Mouse (Mus musculus): ENCODE measurements around the gene Sel1l.
A peak's percentile ranks its signal among the peaks of the same experiment; 100 is the strongest.
"Not testable (repeated sequence)": the region's sequence is repeated elsewhere in the genome, so short reads cannot be mapped to it uniquely, and the experiment has no call there.

The Sel1l gene

DNA sequence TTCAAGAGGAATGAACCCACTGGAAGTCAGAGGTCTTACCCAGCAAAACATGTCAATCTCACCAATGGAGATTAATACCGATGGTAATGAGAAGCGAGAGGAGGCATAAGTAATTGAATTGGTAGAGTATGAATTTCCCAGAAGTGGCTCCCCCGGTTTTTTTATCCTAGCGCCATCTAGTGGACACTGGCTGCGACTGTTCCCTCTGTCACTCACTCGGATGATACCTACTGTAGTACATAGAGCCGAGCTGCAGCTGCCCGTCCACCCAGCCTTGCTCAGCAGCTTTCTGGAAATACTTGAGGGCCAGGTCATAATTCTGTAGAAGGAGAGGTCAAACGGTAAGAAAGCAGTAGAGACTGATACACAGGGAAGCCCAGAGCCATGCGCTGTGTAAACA, 33.0 kb downstream of the Sel1l start:
- DNase-seq: peak; percentile 43 to 61

GRCm38 (mm10) chr12:91815552-91815951, 33.4 kb downstream of the Sel1l start:
- DNase-seq: no peak

DNA sequence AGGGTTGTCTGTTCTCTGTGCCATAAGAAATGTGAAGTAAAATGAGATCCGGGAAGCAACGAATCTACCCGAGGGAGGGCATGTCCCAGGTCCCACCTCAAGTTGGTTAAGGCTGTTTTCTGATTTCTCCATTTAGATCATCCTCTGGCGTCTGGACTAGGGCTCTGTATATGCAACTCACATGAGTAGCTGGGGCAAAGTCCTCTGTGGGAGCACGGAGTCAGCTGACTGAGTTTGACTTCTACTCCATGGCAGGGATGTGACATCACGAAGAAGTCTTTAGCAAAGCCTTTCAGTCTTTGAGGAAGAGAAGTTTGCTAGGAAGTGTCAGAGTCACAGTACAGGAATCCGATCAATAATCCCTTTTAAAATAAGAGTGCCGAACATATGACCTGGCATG, 40.0 kb downstream of the Sel1l start:
- DNase-seq: no peak

DNA sequence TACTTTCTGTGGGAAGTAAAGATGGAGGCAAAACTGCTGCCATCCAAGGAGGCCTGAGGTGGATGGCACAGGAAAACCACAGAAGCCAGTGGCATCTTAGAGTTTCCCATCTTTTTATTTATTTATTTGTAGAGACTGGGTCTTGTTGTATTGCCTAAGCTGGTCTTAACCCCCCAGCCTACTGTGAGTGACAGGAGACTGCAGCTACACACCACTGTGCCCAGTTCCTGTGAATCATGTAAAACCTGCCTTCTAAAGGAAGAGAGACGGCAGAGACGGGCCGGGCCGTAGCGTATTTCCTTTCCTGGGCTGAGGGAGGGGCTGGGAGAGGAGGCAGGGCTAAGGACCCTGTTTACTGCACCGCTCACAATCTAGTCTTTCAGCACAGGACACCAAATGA, 41.2 kb downstream of the Sel1l start:
- no peak for DNase-seq

- no peak for DNase-seq
These were observed 41.9 kb downstream of the Sel1l start for GRCm38 (mm10) chr12:91807095-91807494.

DNA sequence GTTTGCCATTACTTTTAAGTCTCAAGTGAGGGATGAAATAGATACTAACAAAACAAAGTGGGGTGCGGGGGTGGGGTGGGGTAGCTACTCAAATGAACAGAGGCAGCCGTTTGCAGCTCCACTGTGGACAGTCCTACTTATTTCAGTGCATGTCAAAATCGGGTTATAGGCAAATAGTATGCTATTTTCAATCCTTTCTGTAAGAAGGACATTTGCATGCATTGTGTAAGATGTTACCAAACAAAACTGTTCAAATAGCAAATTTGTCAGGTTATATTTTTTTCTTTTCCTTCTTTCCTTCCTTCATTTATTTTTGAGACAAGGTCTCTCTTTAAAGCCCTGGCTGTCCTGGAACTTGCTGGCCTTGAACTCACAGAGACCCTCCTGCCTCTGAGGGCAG, 44.7 kb downstream of the Sel1l start:
- no peak for DNase-seq

- DNase-seq: no peak
These were observed 45.6 kb downstream of the Sel1l start for GRCm38 (mm10) chr12:91803207-91803932.

DNA sequence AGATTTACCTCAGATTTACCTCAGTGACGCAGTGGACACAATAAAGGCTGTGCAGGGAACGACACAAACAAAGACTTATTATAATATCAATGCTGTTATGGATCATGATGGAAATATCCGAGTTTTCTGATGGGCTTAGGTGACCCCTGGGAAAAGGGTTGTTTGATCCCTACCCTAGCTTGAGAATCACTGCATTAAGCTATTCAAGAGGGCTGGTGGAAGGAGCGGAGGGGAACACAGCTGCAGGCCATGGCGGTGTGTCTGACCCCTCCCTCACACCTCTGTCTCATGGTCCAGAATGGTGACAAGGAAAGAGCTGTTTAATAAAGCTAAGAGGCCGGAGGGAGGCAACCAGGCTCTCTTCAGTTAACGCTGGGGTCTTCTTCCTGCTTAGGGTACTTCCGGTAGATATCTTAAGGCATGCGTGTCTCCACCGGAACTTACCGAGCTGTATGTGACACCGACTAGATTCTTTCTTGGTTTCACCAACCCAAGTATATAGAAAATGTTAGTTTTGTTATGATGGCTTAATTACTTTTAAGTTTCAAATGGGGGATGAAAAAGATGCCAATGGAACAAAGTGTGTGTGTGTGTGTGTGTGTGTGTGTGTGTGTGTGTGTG, 46.3 kb downstream of the Sel1l start:
- DNase-seq: no peak

- no peak for DNase-seq
These were observed 48.0 kb downstream of the Sel1l start for GRCm38 (mm10) chr12:91800861-91801385.

DNA sequence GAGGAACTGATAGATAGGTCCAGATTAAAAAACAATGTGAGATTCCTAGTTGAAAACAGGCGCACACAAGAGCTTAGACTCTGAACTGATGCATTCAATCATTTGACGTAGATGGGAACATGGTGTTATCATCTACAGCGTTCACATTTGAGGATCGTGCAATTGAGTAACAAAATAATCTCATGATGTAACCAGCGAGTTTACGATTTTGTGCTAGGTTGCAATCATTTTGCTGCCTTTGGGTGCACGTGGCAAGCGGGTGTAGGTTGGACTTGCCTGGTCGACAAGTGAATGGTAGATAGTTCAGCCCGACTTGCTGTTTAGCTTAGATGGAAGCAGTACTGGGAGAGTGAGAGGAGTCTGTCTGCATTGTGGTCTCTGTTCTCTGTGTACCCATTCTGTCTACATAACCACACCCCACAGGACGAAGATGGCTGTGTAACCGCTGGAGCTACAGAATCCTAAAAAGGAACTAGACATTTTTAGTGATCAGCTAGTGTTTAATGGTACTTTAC, 49.1 kb downstream of the Sel1l start:
- DNase-seq: no peak

DNA sequence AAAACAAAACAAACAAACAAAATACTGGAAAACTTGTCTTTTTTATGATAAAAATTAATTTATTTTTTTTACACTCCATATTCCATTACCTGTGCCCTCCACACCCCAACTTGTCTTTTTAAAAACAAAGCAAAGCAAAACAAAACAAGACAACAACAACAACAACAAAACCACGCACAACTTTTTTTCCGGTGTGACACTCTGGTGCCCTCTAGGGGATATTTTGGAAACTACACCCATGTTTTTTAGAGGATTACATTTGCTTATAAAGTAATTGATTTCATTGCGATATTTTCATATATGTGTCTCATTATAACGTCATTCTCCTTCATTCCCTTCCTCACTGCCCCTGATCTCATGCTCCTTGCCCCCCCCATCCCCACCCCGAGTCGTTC, 49.6 kb downstream of the Sel1l start:
- no peak for DNase-seq

DNA sequence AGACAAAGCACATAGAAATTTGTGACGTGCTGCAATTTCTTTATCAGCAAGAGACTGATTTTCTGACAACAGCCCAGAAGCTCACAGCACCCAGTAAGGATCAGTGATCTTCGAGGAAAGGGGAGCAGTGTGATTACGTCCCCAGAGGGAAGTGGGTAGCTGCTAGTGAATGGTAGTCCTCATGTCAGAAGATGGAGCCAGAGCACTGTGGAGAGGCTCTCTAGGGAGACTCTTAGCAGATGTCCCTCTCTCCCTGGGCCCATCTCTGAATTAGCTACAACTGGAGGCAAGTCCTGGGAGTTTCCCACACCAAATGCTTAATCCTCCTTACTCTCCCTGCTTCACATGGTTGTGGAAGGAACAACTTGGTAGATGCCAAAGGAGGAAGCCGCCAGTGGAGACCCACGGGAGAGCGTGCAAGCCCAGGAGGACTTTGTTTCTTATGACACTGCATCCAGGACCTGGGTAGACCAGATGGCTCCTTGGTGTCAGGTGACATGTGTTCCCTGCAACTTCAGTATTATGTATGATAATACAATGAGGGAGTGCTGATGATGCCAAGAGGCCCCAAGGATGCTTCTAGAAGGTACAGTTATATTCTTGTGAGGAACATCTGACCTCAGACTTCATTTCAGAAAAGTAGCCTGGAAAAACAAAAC, 50.1 kb downstream of the Sel1l start:
- DNase-seq: no peak

DNA sequence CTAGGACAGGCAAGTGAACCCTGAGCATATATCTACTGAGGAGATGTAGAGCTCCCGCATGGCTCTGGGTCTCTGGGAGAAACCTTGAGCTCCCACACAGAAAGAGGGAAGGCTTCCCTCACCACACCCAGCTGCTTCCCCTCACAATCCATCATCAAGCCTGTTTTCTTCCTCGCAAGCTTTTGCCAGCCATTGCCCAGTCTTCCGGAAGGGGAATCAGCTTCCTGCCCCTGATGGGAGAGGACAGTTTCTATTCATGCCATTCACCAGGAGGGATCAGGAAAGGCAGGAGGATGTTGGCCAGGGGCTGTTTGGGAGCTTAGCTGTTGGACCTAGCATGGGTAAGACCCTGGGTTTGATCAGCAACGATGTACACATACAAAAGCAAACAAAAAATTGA, 52.2 kb downstream of the Sel1l start:
- DNase-seq: peak; percentile 37 to 38

GRCm38 (mm10) chr12:91793266-91793665, 55.7 kb downstream of the Sel1l start:
- no peak for DNase-seq

- no peak for DNase-seq
These were observed 57.1 kb downstream of the Sel1l start for GRCm38 (mm10) chr12:91791822-91792221.

DNA sequence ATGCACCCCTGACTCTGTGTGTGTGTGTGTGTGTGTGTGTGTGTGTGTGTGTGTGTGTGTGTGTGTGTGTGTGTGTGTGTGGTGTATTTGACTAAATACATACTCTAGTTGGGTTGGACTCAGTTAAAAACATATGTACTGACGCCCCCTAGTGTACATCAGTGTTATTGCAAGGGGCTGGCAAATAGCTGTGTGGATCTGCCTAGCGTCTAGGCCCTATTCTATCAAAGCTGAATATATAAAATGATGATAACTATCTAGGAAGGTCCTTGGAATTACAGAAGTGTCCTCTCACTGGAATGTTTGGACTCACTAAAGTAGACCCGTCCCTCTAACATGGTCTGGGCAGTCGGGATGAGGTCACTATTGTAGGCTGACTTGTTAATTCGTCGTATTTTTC, 59.2 kb downstream of the Sel1l start:
- peak; percentile 45 to 72 for DNase-seq

DNA sequence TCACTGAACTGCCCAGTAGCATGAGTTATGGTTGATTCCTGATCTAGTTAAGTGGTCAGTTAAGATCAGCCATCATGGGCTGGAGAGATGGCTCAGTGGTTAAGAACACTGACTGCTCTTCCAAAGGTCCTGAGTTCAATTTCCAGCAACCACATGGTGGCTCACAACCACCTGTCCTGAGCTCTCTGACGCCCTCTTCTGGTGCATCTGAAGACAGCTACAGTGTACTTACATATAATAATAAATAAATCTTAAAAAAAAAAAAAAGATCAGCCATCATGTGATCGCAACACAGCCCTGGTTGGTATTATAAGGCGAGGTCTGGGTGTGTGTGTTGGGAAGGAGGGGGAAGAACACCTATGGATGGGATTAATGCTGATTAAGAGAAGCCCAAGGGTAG, 60.5 kb downstream of the Sel1l start:
- not testable (repeated sequence) for DNase-seq

DNA sequence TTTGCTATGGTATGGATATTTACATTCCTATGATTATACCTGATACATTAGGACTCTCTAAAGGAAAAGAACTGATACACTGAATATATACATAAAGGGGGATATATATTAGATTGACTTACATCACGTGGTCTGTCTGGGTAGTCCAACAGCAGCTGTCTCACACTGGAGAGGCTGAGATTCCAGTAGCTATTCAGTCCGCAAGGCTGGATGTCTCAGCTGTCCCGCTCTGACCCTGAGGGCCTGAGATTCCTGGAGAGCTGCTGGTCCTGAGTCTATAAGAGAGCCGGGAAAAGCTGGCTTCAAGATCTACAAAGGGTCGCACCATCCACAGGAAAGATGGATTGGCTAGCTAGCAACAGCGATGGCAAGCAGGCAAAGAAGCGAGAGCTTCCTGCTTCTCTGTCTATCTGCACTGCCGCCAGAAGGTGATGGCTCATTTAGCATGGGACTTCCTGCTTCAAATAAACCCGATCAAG, 61.0 kb downstream of the Sel1l start, which contains the start of gene Ston2:
Ston2 (minus strand) TSS at position 429 of the 479 bp plus-strand sequence.
- DNase-seq: no peak

GRCm38 (mm10) chr12:91786355-91786754, 62.6 kb downstream of the Sel1l start:
- DNase-seq: no peak

- DNase-seq: no peak
These were observed 67.5 kb downstream of the Sel1l start for GRCm38 (mm10) chr12:91781432-91781831.

DNA sequence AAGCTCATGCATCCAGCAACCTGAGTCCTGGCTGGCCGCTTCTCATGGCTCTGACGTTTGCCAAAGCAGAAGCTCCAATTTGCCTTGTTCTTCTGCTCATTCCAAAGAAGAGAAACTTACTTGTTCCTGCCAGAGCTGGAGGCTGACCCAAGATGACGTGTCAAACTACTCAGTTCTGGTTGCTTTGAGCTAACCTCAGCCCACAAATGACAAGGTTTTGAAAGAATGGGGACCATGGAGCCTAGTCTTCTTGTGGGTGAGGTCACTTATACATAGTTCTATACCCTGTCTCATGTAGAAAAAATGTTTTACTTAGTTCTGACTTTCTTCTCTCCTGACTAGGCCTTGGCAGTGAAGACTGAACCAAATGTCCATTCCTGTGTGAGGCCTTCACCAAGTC, 68.4 kb downstream of the Sel1l start:
- no peak for DNase-seq

GRCm38 (mm10) chr12:91779004-91779365, 70.0 kb downstream of the Sel1l start:
- DNase-seq: peak; percentile 89 to 91

DNA sequence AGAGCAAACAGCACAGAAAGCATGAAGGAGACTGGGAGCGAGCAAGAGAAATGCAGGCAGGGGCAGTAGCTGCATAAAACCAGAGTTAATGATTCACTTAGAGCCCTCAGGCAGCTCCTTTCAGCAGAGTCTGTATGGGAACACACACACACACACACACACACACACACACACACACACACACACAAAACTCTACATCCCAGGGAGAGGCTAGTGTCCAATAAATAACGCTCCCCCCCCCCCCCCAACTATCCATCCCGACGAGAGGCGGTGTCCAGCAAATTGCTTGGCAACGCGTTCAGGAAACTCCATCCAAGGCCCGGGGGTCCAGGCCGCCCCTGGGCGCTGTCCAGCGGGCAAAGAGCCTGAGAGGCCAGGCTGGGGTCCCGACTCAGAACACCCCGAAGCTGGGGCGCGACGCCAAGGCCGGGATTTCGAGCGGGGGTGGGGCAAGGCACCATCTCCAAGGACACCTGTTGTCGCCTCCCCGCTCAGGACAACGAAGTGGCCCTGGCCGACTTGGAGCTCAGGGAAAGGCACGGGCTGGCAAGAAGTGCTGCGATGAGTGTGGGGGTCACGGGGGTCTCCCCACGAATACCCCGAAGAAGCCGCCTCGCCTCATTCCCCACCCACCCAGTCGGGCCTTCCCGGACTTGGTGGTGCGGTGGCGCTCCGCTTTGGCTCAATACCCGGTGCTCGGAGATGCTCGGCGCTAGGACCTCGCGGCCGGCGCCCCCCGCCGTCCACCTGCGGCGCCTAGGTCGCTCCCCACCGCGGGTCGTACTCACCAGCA, 70.5 kb downstream of the Sel1l start:
- DNase-seq: peak; percentile 61 to 86
